Mouse (Mus musculus) lung, postnatal 0 days (tissue): Measurements from ENCODE around the gene Tubb3.

Source experiments
- CTCF ChIP-seq: IDR thresholded peaks from 2 replicates; pipeline ENCODE4 v1.5.1; 2016; ENCODE audit warnings: antibody characterized with exemption, mild to moderate bottlenecking
- EP300 ChIP-seq: IDR thresholded peaks from 2 replicates; pipeline ENCODE4 v1.6.1; 2016; ENCODE audit warnings: antibody characterized with exemption, mild to moderate bottlenecking, control low read depth

GRCm38 (mm10) chr8:123384883-123385540 is 26.2 kb upstream of the Tubb3 start:
- TF ChIP-seq CTCF (peak; percentile 73), EP300 (no peak)
